Mouse (Mus musculus) c-Kit-positive CD71-positive TER-119-positive erythroid progenitor cells, embryonic 14.5 days (primary cell): ENCODE data around the gene Ctsl.
A peak's percentile ranks its signal among the peaks of the same experiment; 100 is the strongest.

Source experiments
- DNase-seq: peaks from one replicate; pipeline ENCODE4 v3.0.0-alpha.2; 2013; ENCODE audit warnings: low spot score

Gene Ctsl

DNA sequence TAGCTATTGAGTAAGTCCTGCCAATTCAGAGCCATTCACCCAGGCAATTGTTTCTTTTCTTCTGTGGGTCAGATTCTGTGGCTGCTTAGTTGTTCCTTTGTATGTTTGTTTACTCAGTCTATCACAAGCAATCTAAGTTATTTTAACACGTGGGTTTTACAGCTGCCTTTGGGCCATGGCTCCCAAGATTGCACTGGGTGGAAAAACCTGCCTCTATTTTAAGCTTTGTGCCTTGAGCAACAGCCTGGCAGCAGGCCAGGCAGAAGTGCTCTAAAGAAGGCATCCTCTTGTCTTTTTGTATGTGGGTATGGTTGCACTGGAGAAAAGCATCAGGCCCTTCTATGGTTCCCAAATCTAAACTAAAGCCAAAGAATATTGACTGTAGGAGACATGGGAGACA lies 3.0 kb upstream of the Ctsl start:
- no peak for DNase-seq

- no peak for DNase-seq
Measured at GRCm38 (mm10) chr13:64369805-64370172, 901 bp downstream of the Ctsl start.

- no peak for DNase-seq
Measured at GRCm38 (mm10) chr13:64368596-64368995, 2.1 kb downstream of the Ctsl start.

DNA sequence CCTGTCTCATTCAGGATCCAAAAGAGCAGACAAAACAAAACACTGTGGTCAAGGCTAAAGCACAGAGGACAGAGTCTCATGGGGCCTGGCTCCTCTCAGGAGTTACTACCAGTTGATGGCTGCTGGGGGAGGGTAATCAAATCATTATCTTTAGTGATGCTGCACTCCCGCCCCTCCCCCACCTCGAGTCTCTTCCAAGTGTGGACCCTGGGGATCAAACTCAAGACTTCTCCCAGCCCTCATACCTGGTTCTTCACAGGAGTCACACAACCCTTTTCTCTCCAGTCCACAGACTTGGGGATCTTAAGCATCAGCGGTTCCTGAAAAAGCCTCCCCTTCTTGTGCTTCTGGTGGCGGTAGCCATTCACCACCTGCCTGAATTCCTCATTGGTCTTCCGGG lies 3.1 kb downstream of the Ctsl start:
- DNase-seq = no peak

DNA sequence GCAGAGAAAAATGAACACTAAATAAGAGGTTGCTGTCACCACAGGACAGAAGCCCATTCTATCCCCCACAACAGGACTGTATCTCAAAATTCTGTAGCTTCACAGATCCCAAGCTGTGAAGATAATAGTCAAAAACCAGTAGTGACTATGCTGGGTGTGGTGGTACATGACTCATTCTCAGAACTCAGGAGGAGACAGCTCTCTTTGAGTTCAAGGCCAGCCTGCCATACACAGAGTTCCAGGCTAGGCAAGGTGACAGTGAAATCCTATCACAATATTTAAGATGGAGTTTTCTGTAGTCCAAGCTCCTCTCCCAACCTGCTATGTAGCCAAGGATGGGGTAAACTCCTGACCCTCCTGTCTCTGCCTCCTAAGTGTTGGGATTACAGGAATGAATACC lies 5.4 kb downstream of the Ctsl start:
- DNase-seq = no peak

- DNase-seq = peak; percentile 67
Measured at GRCm38 (mm10) chr13:64364258-64364657, 6.4 kb downstream of the Ctsl start.

- no peak for DNase-seq
Measured at GRCm38 (mm10) chr13:64362139-64362538, 8.6 kb downstream of the Ctsl start.

DNA sequence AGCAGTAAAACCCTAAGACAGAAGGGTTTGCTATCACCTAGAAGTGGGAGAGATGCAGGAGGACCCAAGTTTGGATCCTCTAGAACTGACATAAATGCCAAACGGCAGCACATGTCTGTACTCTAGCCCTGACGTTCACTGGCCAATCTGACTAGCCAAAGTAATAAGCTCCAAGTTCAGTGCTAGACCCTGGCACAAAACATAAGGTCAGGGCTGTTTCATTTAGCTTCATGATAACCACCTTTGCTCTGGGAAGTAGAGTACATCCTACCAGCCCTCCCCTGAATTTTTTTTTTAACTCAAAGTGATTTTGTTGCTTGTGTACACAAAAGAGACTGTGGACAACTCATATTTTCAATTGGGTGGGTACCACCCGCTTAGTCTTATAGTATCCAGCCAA lies 9.7 kb downstream of the Ctsl start:
- no peak for DNase-seq

- no peak for DNase-seq
Measured at GRCm38 (mm10) chr13:64359702-64360101, 11.0 kb downstream of the Ctsl start.

DNA sequence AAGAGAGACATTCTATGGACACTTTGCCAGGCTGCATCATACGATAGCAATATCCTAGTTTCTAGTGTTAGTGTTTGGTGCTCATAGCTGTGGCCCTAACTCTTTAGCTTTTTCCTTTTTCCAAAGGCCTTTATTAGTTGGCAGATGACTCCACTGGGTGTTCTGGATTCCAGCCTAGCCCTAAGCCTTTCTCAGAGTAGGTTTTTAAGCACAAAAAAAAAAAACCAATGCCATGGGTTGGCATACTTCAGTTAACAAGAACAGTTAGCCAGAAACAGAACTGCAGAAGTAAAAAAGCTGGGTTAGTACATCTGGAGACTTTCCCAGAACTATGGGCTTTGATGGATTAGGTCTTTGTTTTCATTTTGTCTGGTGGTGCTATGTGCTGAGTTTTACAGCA lies 12.2 kb downstream of the Ctsl start:
- no peak for DNase-seq

DNA sequence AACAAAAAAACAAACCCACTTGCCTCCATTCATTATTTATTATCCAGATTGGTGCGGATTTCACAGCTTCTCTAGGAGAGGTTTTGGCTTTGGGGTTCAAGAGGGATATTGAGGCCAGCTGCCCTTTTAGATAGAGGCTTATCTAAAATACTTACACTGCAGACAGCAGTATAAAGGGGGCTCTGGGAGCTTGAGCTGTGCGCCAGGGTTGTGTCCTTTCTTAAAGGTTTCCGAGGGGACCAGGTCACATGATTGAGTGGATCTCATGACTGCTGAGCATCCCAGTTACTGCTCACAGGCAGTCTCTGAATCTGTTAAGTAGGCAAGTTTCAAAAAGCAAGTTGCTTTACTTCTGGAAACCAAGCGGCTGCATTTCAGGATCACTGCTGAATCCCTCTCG lies 13.3 kb downstream of the Ctsl start:
- DNase-seq = no peak

- DNase-seq = no peak
Measured at GRCm38 (mm10) chr13:64349474-64349873, 21.2 kb downstream of the Ctsl start.

DNA sequence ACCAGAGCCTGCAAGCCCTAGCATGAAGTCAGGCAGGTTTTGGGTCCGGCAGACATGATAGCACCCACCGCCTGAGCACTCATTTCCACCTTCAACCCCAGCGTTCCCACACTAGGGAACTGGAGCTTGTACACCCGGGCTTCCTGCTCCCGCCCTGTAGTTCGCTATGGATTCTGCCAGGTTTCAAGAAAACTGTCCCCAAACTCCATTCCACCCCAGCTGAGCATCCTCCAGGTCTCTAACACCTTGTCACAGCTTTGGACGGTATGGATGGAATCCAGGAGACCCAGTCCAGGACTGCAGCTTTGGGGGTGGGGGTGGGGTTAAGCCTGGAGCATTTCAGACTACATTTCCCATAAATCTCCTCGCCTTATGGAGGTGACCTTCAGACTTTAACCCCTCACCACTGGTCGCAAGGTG lies 26.6 kb downstream of the Ctsl start:
- no peak for DNase-seq

DNA sequence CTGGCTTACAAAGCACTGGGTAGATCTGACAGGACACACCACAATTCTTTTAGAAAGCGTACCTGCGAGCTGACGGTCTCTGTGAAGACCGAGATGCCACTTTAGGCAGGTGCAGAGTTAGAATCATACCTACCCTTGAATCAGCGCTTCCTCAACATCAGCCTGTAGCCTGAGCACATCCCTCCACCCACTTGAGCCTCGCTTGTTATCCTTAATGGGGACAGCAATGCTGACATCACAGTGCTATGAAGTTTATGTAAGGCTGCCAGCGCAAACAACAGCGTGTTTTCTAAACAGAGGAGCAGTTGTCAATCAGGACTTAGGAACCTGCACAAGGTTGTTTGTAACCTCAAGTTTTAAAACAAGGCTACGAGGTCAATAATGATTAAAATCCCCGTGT lies 27.1 kb downstream of the Ctsl start:
- no peak for DNase-seq

DNA sequence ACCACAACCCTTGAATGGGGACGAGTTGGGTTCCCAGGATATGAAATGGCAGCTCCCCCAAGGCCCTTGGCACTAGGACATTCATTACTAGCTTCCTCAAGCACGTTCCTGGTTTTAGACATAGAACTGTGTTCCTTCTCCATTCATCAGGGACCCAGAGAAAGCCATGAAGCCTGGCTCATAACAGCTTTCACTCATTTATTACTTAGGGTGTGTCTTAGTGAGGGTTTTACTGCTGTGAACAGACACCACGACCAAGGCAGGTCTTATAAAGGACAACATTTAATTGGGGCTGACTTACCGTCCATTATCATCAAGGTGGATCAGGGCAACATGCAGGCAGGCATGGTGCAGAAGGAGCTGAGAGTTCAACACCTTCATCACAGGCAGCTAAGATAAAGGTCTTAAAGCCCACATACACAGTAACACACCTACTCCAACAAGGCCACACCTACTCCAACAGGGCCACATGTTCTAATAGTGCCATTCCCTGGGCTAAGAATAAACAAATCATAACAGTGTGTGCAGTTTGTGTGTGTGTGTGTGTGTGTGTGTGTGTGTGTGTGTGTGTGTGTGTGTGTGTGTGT lies 35.1 kb downstream of the Ctsl start:
- DNase-seq = no peak

DNA sequence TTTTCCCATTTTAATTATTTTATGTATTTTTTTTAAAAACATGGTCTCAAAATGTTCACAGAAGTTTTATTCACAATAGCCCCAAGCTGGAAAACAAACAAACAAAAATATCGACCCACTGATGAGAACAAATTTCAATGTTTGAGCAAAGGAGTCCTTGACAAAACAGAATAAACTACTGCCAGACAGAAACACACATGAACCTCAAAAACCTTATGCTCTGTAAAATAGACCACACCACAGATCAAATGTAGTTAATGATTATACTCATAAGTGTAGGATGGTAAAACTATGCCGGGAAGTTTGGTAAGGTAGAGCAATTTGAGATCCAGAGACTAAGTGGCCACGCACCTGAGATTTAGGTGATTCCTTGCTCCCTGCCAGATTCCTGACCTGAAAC lies 37.6 kb downstream of the Ctsl start:
- DNase-seq = no peak

GRCm38 (mm10) chr13:64332321-64332720 lies 38.4 kb downstream of the Ctsl start:
- no peak for DNase-seq

- no peak for DNase-seq
Measured at GRCm38 (mm10) chr13:64322561-64323281, 48.0 kb downstream of the Ctsl start.

DNA sequence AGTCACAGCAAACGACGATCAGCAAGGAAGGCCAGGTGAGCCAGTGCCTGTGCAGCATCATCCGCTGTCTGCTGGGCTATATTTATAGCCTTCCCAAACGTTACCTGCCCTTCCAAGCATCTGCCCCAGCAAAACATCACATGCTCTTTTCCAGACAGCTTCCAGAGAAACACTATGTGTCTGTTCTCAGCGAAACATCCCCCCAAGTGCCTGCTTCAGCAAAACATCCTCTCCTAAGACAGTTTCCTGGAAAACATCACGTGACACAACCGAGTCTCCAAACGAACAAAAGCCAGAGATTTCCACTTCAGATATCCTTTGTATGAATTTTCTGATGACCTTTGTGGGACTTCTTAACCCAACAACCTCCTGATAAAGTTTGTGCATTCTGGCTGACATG lies 50.4 kb downstream of the Ctsl start:
- no peak for DNase-seq

DNA sequence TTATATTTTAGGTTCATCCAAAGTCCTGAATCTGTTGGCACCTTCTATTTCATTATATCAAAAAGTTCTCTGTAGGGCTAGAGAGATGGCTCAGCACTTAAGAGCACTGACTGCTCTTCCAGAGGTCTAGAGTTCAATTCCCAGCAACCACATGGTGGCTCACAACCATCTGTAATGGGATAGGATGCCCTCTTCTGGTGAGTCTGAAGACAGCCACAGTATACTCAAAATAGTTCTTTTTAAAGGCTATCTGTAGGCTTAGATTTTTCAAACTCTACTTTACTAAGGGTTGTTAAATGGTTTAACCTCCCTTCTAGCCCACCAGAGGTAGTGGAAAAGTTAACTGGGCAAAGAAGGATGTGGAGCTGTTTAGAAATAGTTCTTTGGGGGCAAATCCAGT lies 50.9 kb downstream of the Ctsl start:
- DNase-seq = no peak

GRCm38 (mm10) chr13:64318355-64318754 lies 52.3 kb downstream of the Ctsl start:
- DNase-seq = no peak

DNA sequence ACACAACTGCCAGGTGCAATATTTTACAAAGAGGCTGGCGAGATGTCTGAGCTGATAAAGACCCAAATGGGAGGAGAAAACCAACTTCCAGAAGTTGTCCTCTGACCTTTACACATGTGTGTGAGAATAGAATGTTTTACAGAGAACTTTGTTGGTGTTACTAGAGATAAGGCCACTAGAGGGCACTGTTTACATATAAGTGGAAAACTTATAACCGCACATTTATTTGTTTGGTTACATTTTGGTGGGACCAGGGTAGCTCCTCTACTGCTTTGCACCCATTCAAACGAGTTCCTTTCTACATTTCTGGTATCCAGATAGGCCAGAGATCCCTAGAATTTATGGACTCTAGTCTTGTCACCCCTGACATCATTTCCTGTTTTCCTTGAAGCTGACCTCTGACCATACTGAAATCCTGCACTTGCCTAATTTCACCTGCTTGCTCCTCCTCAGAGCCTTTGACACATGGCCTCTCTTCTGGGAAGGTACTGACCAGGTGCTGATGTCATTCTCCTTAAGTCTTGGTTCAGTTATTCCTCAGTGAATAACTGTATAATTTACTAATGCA lies 55.1 kb downstream of the Ctsl start:
- peak; percentile 73 for DNase-seq

- no peak for DNase-seq
Measured at GRCm38 (mm10) chr13:64314041-64314440, 56.6 kb downstream of the Ctsl start.

GRCm38 (mm10) chr13:64312916-64313289 lies 57.8 kb downstream of the Ctsl start:
- DNase-seq = no peak
